Mouse (Mus musculus) kidney, postnatal 10 days (tissue): ENCODE data around the gene Slc28a2.
"Not testable (repeated sequence)": the region's sequence is repeated elsewhere in the genome, so short reads cannot be mapped to it uniquely, and the experiment has no call there.

ENCODE experiments used
- DNase-seq: peaks from one replicate; pipeline ENCODE4 v3.0.0; 2021; ENCODE audit warnings: mixed read lengths

Slc28a2 gene

GRCm38 (mm10) chr2:122426200-122426599 is at the start of gene Slc28a2:
Gene Slc28a2 (plus strand): TSS chr2:122426477.
- DNase-seq, result peak; percentile 5

- DNase-seq, result peak; percentile 98
Measured at GRCm38 (mm10) chr2:122377215-122377674, 49.0 kb upstream of the Slc28a2 start.

GRCm38 (mm10) chr2:122377751-122378246 is 48.5 kb upstream of the Slc28a2 start:
- peak; percentile 80 for DNase-seq

DNA sequence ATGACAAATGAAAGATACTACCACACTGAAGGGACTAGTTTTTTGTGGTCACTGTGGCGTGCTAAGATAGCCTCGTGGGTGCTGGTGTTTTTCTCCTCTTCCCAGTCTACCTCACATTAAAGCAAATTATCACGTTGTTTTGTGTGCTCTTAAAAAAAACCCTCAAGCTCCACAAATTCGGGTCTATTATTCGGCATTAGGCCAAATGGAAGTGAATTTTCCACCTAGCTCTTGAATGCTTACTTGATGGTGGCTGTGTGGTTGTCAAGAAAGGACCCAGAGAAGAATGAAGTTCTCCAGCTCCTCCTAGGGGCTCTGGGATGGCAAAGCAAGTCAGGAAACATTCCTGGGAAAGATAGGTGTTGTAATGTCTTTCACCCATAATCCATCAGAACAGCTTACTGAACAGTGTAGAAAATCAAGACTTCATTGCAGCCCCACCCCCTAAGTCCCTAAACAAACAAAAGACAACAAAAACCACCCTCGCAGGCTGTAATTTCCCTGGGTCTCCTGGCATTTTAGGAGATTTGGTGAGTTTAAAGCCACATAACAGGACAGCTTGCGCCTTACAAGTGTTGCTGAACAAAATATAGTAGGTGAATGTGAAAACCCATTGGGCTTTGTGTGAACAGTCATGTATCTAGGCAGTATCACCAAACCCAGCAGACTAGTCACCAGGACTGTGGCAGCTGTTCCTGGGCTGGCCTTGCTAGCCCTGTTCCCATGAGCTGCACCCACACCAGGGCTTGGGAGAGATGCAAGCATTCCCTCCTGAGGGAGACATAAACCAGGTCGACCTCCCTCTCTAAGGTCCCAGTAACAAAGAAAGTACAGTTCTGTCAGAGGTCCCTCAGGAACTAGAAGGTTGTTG is 47.6 kb upstream of the Slc28a2 start:
- peak; percentile 61 for DNase-seq

- DNase-seq, result no peak
Measured at GRCm38 (mm10) chr2:122379292-122379650, 47.0 kb upstream of the Slc28a2 start.

GRCm38 (mm10) chr2:122380768-122381311 is 45.4 kb upstream of the Slc28a2 start:
- DNase-seq, result peak; percentile 65

DNA sequence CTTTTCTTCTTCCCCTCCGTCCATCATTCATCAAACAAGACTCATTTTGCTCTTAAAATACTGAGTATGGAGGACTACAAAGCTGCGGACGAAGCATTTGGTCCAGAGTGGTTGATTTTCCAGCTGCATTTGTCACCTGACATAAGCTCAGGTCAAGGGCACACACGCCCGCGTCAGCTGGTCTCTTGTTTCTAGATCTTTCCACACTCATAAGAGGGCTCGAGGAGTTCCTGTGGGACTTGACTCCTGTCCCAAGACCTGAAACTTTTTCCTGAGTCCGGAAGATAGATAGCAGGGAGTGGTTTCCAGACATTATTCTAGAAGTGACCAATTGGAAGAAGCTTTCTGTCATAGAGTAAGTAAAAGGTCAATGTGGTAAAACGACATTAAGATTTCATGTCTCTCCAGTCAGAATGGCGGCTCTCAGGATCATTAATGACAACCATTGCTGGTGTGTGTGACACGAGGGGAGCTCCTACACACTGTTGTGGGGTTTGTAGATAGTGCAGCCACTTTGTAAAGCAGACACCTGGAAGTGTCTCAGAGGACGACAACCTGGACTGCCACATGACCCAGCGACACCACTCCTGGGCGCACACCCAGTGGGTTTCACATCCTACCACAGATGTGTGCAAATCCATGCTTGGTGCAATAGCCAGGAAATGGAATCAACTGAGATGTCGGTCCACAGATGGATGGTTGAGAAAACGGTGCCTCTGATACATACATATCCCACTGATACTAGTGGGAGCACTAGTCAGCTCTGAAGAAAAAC is 44.8 kb upstream of the Slc28a2 start:
- peak; percentile 38 for DNase-seq

DNA sequence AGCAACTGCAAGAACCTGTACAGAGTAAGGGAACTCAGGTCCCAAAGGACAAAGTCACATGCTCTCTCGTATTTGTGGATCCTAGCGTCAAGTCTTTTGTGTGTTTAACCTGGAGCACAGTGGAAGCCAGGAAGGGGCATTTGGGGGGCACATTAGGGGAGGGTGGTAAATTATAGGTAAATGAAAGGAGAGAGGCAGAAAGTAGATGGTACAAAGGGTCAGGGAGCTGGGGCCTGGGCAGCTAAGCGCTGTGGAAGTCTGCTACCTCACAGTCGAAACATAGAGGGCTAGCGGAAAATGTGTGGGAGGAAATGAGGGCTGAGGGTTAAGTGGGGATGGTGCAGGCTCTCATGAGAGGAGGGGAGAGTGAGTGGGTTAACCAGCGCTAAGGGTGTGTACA is 44.2 kb upstream of the Slc28a2 start:
- DNase-seq, result no peak

DNA sequence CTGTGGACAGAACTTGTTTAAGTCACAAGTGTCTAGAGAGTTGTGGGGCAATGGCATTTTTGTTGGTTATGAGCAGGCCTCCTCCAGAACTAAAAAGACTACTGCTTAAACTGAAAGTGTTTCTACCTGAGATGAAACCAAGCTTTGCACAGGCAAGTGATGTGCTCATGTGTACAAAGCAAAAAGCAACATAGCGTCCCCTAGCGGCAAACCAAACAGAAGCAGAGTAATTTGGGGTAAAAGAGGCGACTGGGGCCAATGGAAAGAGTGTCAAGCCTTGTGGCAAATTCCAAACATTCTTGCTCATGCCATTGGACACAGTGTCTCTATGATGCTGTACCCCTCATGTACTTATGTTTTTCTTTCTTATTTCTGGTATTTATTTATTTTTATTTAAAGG is 41.2 kb upstream of the Slc28a2 start:
- DNase-seq, result no peak

- DNase-seq, result not testable (repeated sequence)
Measured at GRCm38 (mm10) chr2:122387135-122387534, 39.1 kb upstream of the Slc28a2 start.

- DNase-seq, result no peak
Measured at GRCm38 (mm10) chr2:122396150-122396549, 30.1 kb upstream of the Slc28a2 start.

- DNase-seq, result no peak
Measured at GRCm38 (mm10) chr2:122407607-122408006, 18.7 kb upstream of the Slc28a2 start.

DNA sequence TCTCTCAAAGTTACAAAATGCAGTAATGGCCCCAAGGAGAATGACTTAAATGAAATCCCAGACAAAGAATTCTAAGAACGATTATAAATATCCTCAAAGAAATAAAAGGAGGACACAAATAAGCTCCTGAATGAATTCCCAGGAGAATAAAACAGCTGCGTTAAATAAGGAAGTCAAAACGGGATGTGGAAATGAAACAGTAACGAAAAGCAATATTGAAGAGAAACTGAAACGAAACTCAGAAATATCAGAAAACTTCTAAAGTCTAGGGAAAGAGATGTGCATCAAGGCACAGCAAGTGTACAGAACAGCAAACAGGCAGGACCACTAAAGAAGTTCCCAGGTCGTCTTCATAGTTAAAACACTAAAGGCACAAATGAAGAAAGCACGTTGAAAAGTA is 17.3 kb upstream of the Slc28a2 start:
- DNase-seq, result no peak

DNA sequence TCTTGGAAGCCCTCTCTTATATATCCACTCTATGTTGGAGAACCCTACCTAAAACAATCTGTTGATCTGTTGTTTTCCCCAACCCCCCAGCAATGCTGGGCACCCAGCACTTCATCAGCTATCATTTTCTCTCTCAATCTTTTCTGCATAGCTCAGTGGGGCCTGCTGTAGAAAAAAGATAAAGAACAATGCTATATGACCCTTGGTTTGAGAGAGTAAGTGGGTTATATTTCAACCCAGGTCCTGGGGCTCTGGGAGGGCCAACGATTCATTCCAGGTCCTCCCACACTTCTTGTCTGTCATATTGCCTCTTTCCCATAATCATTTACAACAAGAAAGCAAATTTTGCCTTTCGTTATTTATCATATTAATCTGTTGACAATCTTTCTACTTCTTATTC is 368 bp downstream of the Slc28a2 start:
- DNase-seq, result not testable (repeated sequence)

GRCm38 (mm10) chr2:122438706-122439482 is 12.6 kb downstream of the Slc28a2 start:
- not testable (repeated sequence) for DNase-seq

DNA sequence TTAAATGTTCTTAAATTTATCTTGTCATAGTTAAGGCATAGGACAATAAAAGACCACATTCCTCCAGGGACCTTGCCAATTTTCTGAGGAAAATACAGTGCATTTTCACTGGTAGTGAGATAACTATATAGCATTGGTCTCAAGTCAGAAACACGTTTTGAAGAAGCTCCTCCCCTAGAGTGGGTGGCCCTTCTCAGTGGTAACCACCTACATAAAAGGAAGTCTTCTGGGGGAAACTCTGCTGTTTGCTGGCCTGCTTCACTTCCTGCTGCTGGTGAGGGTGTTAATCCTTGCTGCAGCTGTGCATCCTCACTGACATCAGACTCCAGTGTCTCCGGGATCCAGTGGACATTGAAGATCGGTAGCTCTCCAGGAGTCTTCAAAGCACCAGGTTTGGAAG is 14.2 kb downstream of the Slc28a2 start:
- not testable (repeated sequence) for DNase-seq

DNA sequence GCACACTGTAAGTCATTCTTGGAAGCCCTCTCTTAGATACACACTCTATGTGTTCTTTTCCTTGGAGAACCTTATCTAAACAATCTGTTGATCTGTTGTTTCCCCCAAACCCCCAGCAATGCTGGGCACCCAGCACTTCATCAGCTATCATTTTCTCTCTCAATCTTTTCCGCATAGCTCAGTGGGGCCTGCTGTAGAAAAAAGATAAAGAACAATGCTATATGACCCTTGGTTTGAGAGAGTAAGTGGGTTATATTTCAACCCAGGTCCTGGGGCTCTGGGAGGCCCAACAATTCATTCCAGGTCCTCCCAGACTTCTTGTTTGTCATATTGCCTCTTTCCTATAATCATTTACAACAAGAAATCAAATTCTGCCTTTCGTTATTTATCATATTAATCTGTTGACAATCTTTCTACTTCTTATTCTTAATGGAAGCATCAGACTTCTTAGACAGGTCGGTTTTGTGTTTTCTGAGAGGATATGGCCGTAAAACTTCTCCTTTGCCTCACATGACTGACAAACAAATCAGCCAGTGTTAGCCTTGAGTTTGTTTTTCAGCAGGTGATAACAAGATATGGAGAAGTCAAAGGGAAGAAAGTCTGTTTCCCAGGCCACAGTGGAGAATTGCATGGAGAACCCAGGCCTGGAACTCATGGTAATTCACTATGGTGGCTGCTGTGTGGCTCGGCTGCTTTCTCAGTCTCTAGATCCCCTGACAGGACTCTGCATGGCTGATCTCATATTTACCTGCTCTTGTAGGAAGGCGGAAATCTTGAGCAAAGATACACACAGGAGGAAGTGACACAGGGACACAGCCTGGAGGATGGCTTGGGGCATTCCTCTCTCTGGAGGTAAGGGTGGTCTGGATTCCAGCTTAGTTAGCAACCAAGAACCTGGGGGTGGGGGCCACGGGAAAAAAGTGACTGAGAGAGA is 15.0 kb downstream of the Slc28a2 start:
- DNase-seq, result no peak

DNA sequence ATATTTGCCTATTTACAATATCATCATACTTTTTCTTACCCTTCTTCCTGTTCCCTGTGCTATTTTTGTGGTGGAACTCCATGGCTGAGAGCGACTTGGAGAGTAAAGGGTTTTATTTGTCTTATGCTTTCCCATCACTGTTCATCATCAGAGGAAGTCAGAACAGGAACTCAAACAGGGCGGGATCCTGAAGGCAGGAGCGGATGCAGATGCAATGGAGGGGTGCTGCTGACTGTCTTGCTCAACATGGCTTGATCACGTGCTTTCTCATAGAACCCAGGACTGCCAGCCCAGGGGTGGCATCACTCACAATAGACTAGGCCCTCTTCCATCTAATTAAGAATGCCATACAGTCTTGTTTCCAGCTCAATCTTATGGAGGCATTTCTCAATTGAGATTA is 24.1 kb downstream of the Slc28a2 start:
- DNase-seq, result no peak

GRCm38 (mm10) chr2:122452426-122452825 is 26.1 kb downstream of the Slc28a2 start:
- no peak for DNase-seq

- DNase-seq, result peak; percentile 9
Measured at GRCm38 (mm10) chr2:122466901-122467300, 40.6 kb downstream of the Slc28a2 start.

GRCm38 (mm10) chr2:122467351-122468013 is 41.2 kb downstream of the Slc28a2 start:
- peak; percentile 96 for DNase-seq
